Mouse (Mus musculus): ENCODE measurements around the gene AY358078. TPM values are rescaled to one million over a fixed set of nuclear protein-coding genes. Genes with fewer than 3 reads are reported as not detected.

Gene AY358078
- total RNA-seq (2023) = not detected in 2 replicates

DNA sequence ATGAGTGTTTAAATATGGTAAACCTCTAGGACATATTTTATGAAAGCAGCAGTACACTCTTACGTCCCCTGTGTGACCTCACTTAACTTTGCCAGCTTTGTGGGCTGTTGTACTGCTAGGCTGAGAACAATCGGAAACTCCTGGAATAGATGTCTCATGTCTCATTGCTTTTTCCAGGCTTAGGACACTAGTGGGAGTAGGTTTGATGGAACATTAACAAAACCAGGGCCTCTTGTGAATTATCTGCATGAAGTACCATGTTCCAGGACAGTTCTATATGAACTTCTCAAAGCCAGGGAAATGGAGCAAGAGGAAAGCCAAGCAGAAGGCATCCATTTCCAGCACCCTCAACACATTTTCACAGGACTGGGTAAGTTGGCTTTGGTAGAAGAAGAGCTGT lies at the start of gene AY358078:
Gene AY358078, plus strand, starts transcription at position 301 of the 400 bp plus-strand sequence.

GRCm38 (mm10) chr14:51773490-51773889 lies 26.4 kb upstream of the AY358078 start, which contains the start of gene Ang4:
TSS of gene Ang4 (minus strand) at chr14:51773590.

GRCm38 (mm10) chr14:51853399-51853798 lies 53.6 kb downstream of the AY358078 start, which contains the start of gene Ear6:
TSS of gene Ear6 (plus strand) at chr14:51853699.

Other genes with a start within 250 kb of the AY358078 start
- not detected in 2 replicates for gene Gm5622, start 247.3 kb upstream of the AY358078 start, total RNA-seq (2023)
- gene Gm17175, start 226.0 kb upstream of the AY358078 start, total RNA-seq (2023) = not detected in 2 replicates
- gene Gm17174, start 207.9 kb upstream of the AY358078 start, total RNA-seq (2023) = not detected in 2 replicates
- gene Gm17078, start 188.7 kb upstream of the AY358078 start, total RNA-seq (2023) = not detected in 2 replicates
- not detected in 2 replicates for gene Gm4181, start 164.4 kb upstream of the AY358078 start, total RNA-seq (2023)
- not detected in 2 replicates for gene Gm17079, start 104.6 kb upstream of the AY358078 start, total RNA-seq (2023)
- gene Gm5800, start 82.9 kb upstream of the AY358078 start, total RNA-seq (2023) = not detected in 2 replicates
- not detected in 2 replicates for gene Ang4, start 26.5 kb upstream of the AY358078 start, total RNA-seq (2023)
- gene Ear6, start 53.7 kb downstream of the AY358078 start, total RNA-seq (2023) = 1.0 TPM in 1 of 2 replicates, not detected in the other
- 14.5 and 25.6 TPM in 2 replicates for gene Mettl17, start 84.8 kb downstream of the AY358078 start, total RNA-seq (2023)
- gene Slc39a2, start 92.8 kb downstream of the AY358078 start, total RNA-seq (2023) = 0.16 and 0.32 TPM in 2 replicates
- 1.1 and 1.5 TPM in 2 replicates for gene Ndrg2, start 114.1 kb downstream of the AY358078 start, total RNA-seq (2023)
- not detected in 2 replicates for gene Tppp2, start 118.4 kb downstream of the AY358078 start, total RNA-seq (2023)
- gene Rnase13, start 122.7 kb downstream of the AY358078 start, total RNA-seq (2023) = not detected in 2 replicates
- gene Arhgef40, start 184.7 kb downstream of the AY358078 start, total RNA-seq (2023) = 4.5 and 5.0 TPM in 2 replicates
- gene Tmem253, start 215.6 kb downstream of the AY358078 start, total RNA-seq (2023) = not detected in 2 replicates
- gene Zfp219, start 220.7 kb downstream of the AY358078 start, total RNA-seq (2023) = 7.0 and 10.8 TPM in 2 replicates
- not detected in 2 replicates for gene Olfr221, start 242.4 kb downstream of the AY358078 start, total RNA-seq (2023)

Measured in neutrophil, adult 65 days (primary cell).